Mouse (Mus musculus) CH12.LX (cell line): Measurements from ENCODE around the gene Wnt7a. TPM values are rescaled to one million over a fixed set of nuclear protein-coding genes. Genes with fewer than 3 reads are reported as not detected.
A peak's percentile ranks its signal among the peaks of the same experiment; 100 is the strongest.

ENCODE experiments used
- DNase-seq: peaks from one replicate; pipeline ENCODE4 v3.0.0-alpha.2; 2013; ENCODE audit errors: extremely low read depth
- H3K27ac ChIP-seq: 2 replicates; pipeline ENCODE4 v1.5.1; 2012; ENCODE audit warnings: low read depth, mild to moderate bottlenecking, control low read depth, moderate library complexity; ENCODE audit not compliant: insufficient read depth
- H3K27me3 ChIP-seq: replicated peaks from 2 replicates; pipeline ENCODE3; 2012; ENCODE audit warnings: inconsistent platforms
- H3K36me3 ChIP-seq, 2 experiments: replicated peaks in 1 of 2; 2 replicates each; pipeline versions ENCODE3 to v1.6.1; 2012; ENCODE audit warnings: inconsistent platforms in 1 of 2, low read length in 1 of 2, mild to moderate bottlenecking in 1 of 2, mixed read lengths in 1 of 2, moderate library complexity in 1 of 2; ENCODE audit not compliant: control insufficient read depth in 1 of 2, insufficient read depth in 1 of 2
- H3K4me1 ChIP-seq, 2 experiments: 2 replicates each; pipeline ENCODE4 v1.6.1; 2012; ENCODE audit warnings: inconsistent platforms in 1 of 2, moderate library complexity in 1 of 2; ENCODE audit not compliant: insufficient read depth in 2 of 2, control insufficient read depth in 1 of 2
- H3K4me2 ChIP-seq: 2 replicates; pipeline ENCODE4 v1.6.1; 2012; ENCODE audit warnings: low read depth, mild to moderate bottlenecking, control low read depth; ENCODE audit not compliant: poor library complexity, insufficient read depth, severe bottlenecking
- H3K4me3 ChIP-seq, 3 experiments: fragments of 150-350 bp in 1 of 3; sonication (generic) in 1 of 3; replicated peaks in 1 of 3; 2 replicates each; pipeline versions ENCODE3 to v1.5.1; 2011 to 2012; ENCODE audit warnings: low read depth in 2 of 3, low read length in 2 of 3, mild to moderate bottlenecking in 2 of 3, moderate library complexity in 2 of 3, control low read depth in 1 of 3, improper control_type of control experiment in 1 of 3, inconsistent platforms in 1 of 3, mixed read lengths in 1 of 3; ENCODE audit not compliant: poor library complexity in 1 of 3
- H3K79me2 ChIP-seq: replicated peaks from 2 replicates; pipeline ENCODE4 v1.6.1; 2012; ENCODE audit warnings: mild to moderate bottlenecking, moderate library complexity; ENCODE audit not compliant: control insufficient read depth, poor library complexity, insufficient read depth, severe bottlenecking; ENCODE audit errors: extremely low read depth
- H3K9ac ChIP-seq: 2 replicates; pipeline ENCODE4 v1.6.1; 2012; ENCODE audit warnings: low read depth, mild to moderate bottlenecking, control low read depth, moderate library complexity; ENCODE audit not compliant: insufficient read depth
- H3K9me3 ChIP-seq: replicated peaks from 2 replicates; pipeline ENCODE3; 2012; ENCODE audit warnings: low read length, inconsistent platforms, mixed read lengths
- BHLHE40 ChIP-seq: IDR thresholded peaks from 2 replicates; pipeline ENCODE4 v1.6.1; 2011; ENCODE audit warnings: mild to moderate bottlenecking, low read depth, low read length, improper control_type of control experiment
- CHD1 ChIP-seq: IDR thresholded peaks from 2 replicates; pipeline ENCODE4 v1.6.1; 2012; ENCODE audit warnings: low read depth, low read length, improper control_type of control experiment, inconsistent platforms
- CHD2 ChIP-seq: IDR thresholded peaks from 2 replicates; pipeline ENCODE4 v1.6.1; 2011; ENCODE audit warnings: low read length, improper control_type of control experiment
- CTCF ChIP-seq, 2 experiments: IDR thresholded peaks in 1 of 2; conservative IDR thresholded peaks in 1 of 2; 2 replicates each; pipeline ENCODE4 v1.5.1; 2011 to 2012; ENCODE audit warnings: low read depth in 2 of 2, low read length in 2 of 2, improper control_type of control experiment in 1 of 2, inconsistent platforms in 1 of 2, mild to moderate bottlenecking in 1 of 2, moderate library complexity in 1 of 2
- ETS1 ChIP-seq: conservative IDR thresholded peaks from 2 replicates; pipeline ENCODE4 v1.6.1; 2012; ENCODE audit warnings: low read depth, mild to moderate bottlenecking, inconsistent platforms, low read length, improper control_type of control experiment, moderate library complexity
- GABPA ChIP-seq: IDR thresholded peaks from 2 replicates; pipeline ENCODE4 v1.6.1; 2012; ENCODE audit warnings: low read depth, low read length, improper control_type of control experiment, inconsistent platforms; ENCODE audit not compliant: insufficient replicate concordance
- IRF4 ChIP-seq: IDR thresholded peaks from 2 replicates; pipeline ENCODE4 v1.6.1; 2014; ENCODE audit warnings: low read depth, mild to moderate bottlenecking, inconsistent platforms, low read length, improper control_type of control experiment
- JUN ChIP-seq: IDR thresholded peaks from 2 replicates; pipeline ENCODE4 v1.6.1; 2011; ENCODE audit warnings: low read depth, mild to moderate bottlenecking, low read length, improper control_type of control experiment, moderate library complexity; ENCODE audit not compliant: insufficient read depth
- JUND ChIP-seq: conservative IDR thresholded peaks from 2 replicates; pipeline ENCODE4 v1.6.1; 2011; ENCODE audit warnings: low read depth, low read length, improper control_type of control experiment
- KAT2A ChIP-seq: IDR thresholded peaks from 2 replicates; pipeline ENCODE4 v1.6.1; 2012; ENCODE audit warnings: low read length, improper control_type of control experiment, inconsistent platforms; ENCODE audit not compliant: insufficient replicate concordance
- MAZ ChIP-seq: IDR thresholded peaks from 2 replicates; pipeline ENCODE4 v1.6.1; 2012; ENCODE audit warnings: low read depth, mild to moderate bottlenecking, inconsistent platforms, low read length, improper control_type of control experiment, moderate library complexity
- MYC ChIP-seq: IDR thresholded peaks from 2 replicates; pipeline ENCODE4 v1.6.1; 2011; ENCODE audit warnings: low read depth, mild to moderate bottlenecking, improper control_type of control experiment, low read length
- NELFE ChIP-seq: IDR thresholded peaks from 2 replicates; pipeline ENCODE4 v1.6.1; 2011; ENCODE audit warnings: low read depth, low read length, improper control_type of control experiment
- NRF1 ChIP-seq: IDR thresholded peaks from 2 replicates; pipeline ENCODE4 v1.6.1; 2014; ENCODE audit warnings: low read depth, mild to moderate bottlenecking, inconsistent platforms, low read length, improper control_type of control experiment, moderate library complexity
- PAX5 ChIP-seq: IDR thresholded peaks from 2 replicates; pipeline ENCODE4 v1.6.1; 2012; ENCODE audit warnings: low read length, inconsistent platforms, mixed read lengths
- POLR2A ChIP-seq: IDR thresholded peaks from 2 replicates; pipeline ENCODE4 v1.6.1; 2011; ENCODE audit warnings: low read depth, mild to moderate bottlenecking, improper control_type of control experiment, low read length
- RAD21 ChIP-seq: IDR thresholded peaks from 2 replicates; pipeline ENCODE4 v1.6.1; 2011; ENCODE audit warnings: low read depth, mild to moderate bottlenecking, low read length, improper control_type of control experiment, moderate library complexity
- RCOR1 ChIP-seq: conservative IDR thresholded peaks from 2 replicates; pipeline ENCODE4 v1.6.1; 2012; ENCODE audit warnings: low read depth, mild to moderate bottlenecking, inconsistent platforms, low read length, improper control_type of control experiment
- SMC3 ChIP-seq: IDR thresholded peaks from 2 replicates; pipeline ENCODE4 v1.6.1; 2011; ENCODE audit warnings: low read depth, low read length, improper control_type of control experiment
- TBP ChIP-seq: conservative IDR thresholded peaks from 2 replicates; pipeline ENCODE4 v1.6.1; 2011; ENCODE audit warnings: low read depth, low read length, improper control_type of control experiment
- TCF12 ChIP-seq: IDR thresholded peaks from 2 replicates; pipeline ENCODE4 v1.6.1; 2014; ENCODE audit warnings: low read depth, mild to moderate bottlenecking, inconsistent platforms, low read length, improper control_type of control experiment
- USF1 ChIP-seq: IDR thresholded peaks from 2 replicates; pipeline ENCODE4 v1.6.1; 2014; ENCODE audit warnings: low read depth, mild to moderate bottlenecking, inconsistent platforms, low read length, improper control_type of control experiment
- ZKSCAN1 ChIP-seq: IDR thresholded peaks from 2 replicates; pipeline ENCODE4 v1.6.1; 2012; ENCODE audit warnings: low read depth, inconsistent platforms, low read length, improper control_type of control experiment, borderline replicate concordance
- ZNF384 ChIP-seq: IDR thresholded peaks from 2 replicates; pipeline ENCODE4 v1.6.1; 2012; ENCODE audit warnings: low read depth, low read length, improper control_type of control experiment, inconsistent platforms
- dilution Hi-C: fragments of 300-500 bp; cut with MboI; formaldehyde crosslinking; loops from 2 replicates; pipeline ENCODE4 v1.14.3; 2020; ENCODE audit warnings: low sequenced_read_pairs; ENCODE audit not compliant: extremely low pct_unique_long_range_greater_than_20kb, extremely low pct_ligation_motif_present
- in situ Hi-C: fragments of 300-500 bp; cut with MboI; formaldehyde crosslinking; loops from 3 replicates; pipeline ENCODE4 v1.14.3; 2019; ENCODE audit warnings: low sequenced_read_pairs, low pct_ligation_motif_present, low pct_unique_long_range_greater_than_20kb, mixed read lengths
- polyA plus RNA-seq: library from polyadenylated mRNA; unstranded; fragments of >175 nt; gene quantifications from 2 replicates; pipeline ENCODE4 v1.2.1, GENCODE M21; 2012; ENCODE audit warnings: low read depth; ENCODE audit not compliant: insufficient read length
- total RNA-seq, 2 experiments: library from RNA; depleted of rRNA; stranded (reverse); fragments of 300-350 nt in 1 of 2; fragments of >200 nt in 1 of 2; gene quantifications; 2 replicates each; pipeline ENCODE4 v1.2.3; 2012 to 2014

The Wnt7a gene
- total and polyA plus RNA-seq, 3 experiments: not detected

- H3K4me1 ChIP-seq: no peaks in the 10 kb centered on the region
Measured at GRCm38 (mm10) chr6:91417291-91417845, 6.2 kb upstream of the Wnt7a start.

GRCm38 (mm10) chr6:91416146-91416545 lies 5.0 kb upstream of the Wnt7a start:
- Histone ChIP-seq H3K27ac (no peak overlapping the region), H3K9me3 (peaks cover 3% of the 10 kb centered on the region), H3K36me3 (no peaks in the 10 kb centered on the region), H3K79me2 (no peaks in the 10 kb centered on the region), H3K4me3 (no peak overlapping the region), H3K27me3 (peaks cover 82% of the 10 kb centered on the region), H3K4me1 (no peaks in the 10 kb centered on the region), H3K4me2 (no peak overlapping the region), H3K9ac (no peak overlapping the region)
- dilution Hi-C loops: no loop called here
- DNase-seq: no peak
- in situ Hi-C loops: loop anchor here (25.0 kb wide), 1 partner anchor 254 kb away; the partner anchor contains the start of gene Hdac11
- TF ChIP-seq RAD21 (no peak), NELFE (no peak), TCF12 (no peak), ETS1 (no peak)

More at GRCm38 (mm10) chr6:91417291-91417845, 6.2 kb upstream of the Wnt7a start:
- Histone ChIP-seq H3K4me2 (no peak overlapping the region), H3K9me3 (no peaks in the 10 kb centered on the region), H3K27me3 (peaks cover 92% of the 10 kb centered on the region), H3K9ac (no peak overlapping the region), H3K36me3 (no peaks in the 10 kb centered on the region), H3K79me2 (no peaks in the 10 kb centered on the region), H3K27ac (no peak overlapping the region), H3K4me3 (no peak overlapping the region)
- TF ChIP-seq PAX5 (no peak), MAZ (no peak), BHLHE40 (no peak)
- DNase-seq: no peak
- dilution Hi-C loops (no loop called here), in situ Hi-C loops (loop anchor here (25.0 kb wide), 1 partner anchor 255 kb away; the partner anchor contains the start of gene Hdac11)

DNA sequence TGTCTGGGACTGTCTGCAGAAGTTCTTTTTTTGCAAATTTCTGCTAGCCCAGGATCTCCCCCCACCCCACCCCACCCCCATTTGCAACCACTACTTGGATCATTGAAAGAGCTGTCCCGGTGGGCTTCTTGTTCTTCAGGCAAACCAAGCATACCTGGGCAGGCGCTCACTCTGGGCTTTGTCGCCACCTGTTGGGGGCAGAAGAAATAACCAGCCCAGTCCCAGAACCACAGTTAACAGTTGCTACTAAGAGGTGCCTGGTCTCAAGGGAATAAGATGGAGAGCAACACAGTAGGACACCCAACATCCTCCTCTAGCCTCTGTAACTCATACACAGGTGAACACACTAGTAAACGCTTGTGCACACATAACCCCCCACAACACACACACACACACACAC lies 3.7 kb upstream of the Wnt7a start:
- Histone ChIP-seq H3K36me3 (no peaks in the 10 kb centered on the region), H3K27me3 (peaks cover 73% of the 10 kb centered on the region), H3K79me2 (no peaks in the 10 kb centered on the region), H3K9ac (no peak overlapping the region), H3K27ac (no peak overlapping the region), H3K9me3 (peaks cover 11% of the 10 kb centered on the region), H3K4me2 (no peak overlapping the region), H3K4me1 (no peaks in the 10 kb centered on the region), H3K4me3 (no peak overlapping the region)
- TF ChIP-seq JUND (no peak), RCOR1 (no peak), MYC (no peak), TCF12 (no peak), NELFE (no peak), KAT2A (no peak), NRF1 (no peak), USF1 (no peak), BHLHE40 (no peak), POLR2A (no peak), CHD2 (no peak), CHD1 (no peak), ZNF384 (no peak), GABPA (no peak), CTCF (conservative IDR thresholded peaks at IDR 0.05 in 1 of 2, IDR thresholded peaks at IDR 0.05 in 1 of 2; ENCODE audit: low read depth in 2 of 2, low read length in 2 of 2) (peak in 1 of 2 experiments; percentile 86; a peak in 3 of 4 replicates), SMC3 (peak; percentile 62), IRF4 (no peak), RAD21 (peak; percentile 74), TBP (no peak), JUN (no peak), ZKSCAN1 (no peak)
- dilution Hi-C loops (no loop called here), in situ Hi-C loops (loop anchor here (25.0 kb wide), 1 partner anchor 253 kb away; the partner anchor contains the start of gene Hdac11)
- DNase-seq: peak; percentile 39
